Mouse (Mus musculus) erythroblast, embryonic 14.5 days (primary cell): ENCODE results near the gene Tomm70a.

Experiments used
- GATA1 ChIP-seq: IDR thresholded peaks from 2 replicates; pipeline ENCODE4 v1.6.1; 2012; ENCODE audit warnings: low read length, inconsistent platforms, mixed read lengths
- TAL1 ChIP-seq: IDR thresholded peaks from 3 replicates; pipeline ENCODE4 v1.6.1; 2012; ENCODE audit warnings: low read length, inconsistent platforms, mixed read lengths

DNA sequence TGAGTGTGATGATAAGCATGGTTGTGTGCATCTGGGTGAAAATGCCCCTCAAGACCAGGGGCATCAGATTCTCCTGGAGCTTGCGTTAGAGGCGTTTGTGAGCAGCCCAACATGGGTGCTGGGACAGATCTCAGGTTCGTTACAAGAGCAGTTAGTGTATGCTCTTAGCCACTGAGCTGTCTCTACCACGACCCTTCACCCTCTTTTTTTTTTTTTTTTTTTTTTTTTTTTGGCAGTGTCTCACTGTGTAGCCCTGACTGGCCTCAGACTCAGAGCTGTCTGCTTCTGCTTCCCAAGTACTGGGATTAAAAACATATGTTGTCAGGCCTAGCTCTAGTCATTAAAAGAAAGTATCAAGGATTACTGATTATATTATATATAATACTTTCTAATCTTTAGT is 4.8 kb downstream of the Tomm70a start:
- TF ChIP-seq TAL1 (no peak; the same call in 2 of the 3 replicates), GATA1 (no peak)
